Mouse (Mus musculus): ENCODE measurements at regions not wholly inside any gene's neighbourhood (a gene's known extent, or its start where the extent isn't known, plus 50 kb on each side); places are given as distances from the start of the nearest gene placed in this dataset.
"Not testable (repeated sequence)": the region's sequence is repeated elsewhere in the genome, so short reads cannot be mapped to it uniquely, and the experiment has no call there.

DNA sequence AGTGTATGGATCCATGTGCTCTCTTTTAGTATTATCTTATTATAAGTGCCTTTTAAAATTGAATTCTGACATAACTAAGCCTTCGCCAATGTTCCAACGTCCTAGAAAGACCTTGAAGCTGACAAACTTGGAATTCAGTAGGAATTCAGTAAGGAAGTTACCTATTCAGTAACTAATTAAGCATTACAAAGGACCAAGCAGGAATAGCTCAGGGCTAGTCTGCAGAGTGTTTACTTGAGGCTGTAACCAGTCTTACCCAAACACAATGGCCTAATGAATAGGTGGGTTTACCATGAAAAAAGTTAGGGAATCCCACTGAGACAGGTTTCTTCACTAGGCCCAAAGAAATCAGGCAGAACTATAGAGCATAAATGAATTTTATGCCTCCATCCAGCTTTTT, 92.6 kb upstream of the Slc22a30 start:
- TF ChIP-seq CTCF (IDR thresholded peaks at IDR 0.05; ENCODE audit: borderline replicate concordance, extremely low read depth, insufficient read depth, insufficient read length); POLR2A (IDR thresholded peaks at IDR 0.05; ENCODE audit: borderline replicate concordance, extremely low read depth, insufficient read depth, insufficient read length, poor library complexity, severe bottlenecking): not testable (repeated sequence)

Data from brain, embryonic 14.5 days (tissue).